Mouse (Mus musculus) T-helper 1 cell (primary cell): ENCODE measurements around the gene Slc24a4.

Source experiments
- in situ Hi-C: fragments of 300-600 bp; cut with MboI, MseI; formaldehyde crosslinking; loops from one replicate; pipeline ENCODE4 v1.15.1; 2025; ENCODE audit warnings: high pct_unique_total_duplicates

Gene Slc24a4

GRCm38 (mm10) chr12:102128081-102128790 lies at the start of gene Slc24a4:
Gene Slc24a4 (plus strand): TSS chr12:102128733.
- in situ Hi-C loops, result no loop called here

DNA sequence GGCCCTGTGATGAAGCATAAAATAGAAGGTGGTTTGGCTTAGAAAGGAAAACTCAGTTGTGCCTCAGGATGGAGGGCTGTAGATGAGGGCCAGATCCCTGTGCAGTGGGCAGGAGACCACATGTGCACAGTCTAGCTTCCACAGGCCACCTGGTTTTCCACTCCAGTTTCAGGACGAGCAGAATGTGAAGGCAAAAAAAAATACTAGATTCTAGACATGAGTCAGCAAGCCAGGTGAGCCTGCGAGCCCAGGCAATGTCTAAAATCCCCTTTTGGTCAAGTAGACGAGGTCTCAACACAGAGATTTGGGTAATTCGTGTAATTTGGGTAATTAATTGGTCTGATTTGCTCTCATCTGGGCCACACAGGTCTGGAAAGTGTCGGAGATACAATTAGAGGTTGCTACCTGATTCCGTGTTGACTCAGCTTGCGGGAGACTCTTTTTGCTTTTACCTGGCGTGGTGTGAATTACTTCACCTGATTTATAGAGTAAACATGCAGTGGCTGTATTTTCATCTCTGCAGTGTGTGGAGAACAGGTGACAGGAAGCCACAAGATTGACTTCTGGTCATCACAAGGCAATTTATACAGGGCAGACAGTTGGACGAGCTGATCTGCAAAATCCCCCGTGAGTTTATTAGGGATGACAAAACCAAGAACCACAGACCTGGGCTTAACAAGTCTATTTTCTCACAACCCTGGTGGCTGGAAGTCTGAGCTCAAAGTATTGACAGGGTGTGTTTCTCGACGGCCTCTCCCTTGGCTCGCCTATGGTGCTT lies 45.7 kb upstream of the Slc24a4 start:
- in situ Hi-C loops, result no loop called here

- in situ Hi-C loops, result no loop called here
Observed at GRCm38 (mm10) chr12:102090535-102090934, 38.0 kb upstream of the Slc24a4 start.

GRCm38 (mm10) chr12:102092342-102093094 lies 36.0 kb upstream of the Slc24a4 start:
- in situ Hi-C loops, result no loop called here

- in situ Hi-C loops, result no loop called here
Observed at GRCm38 (mm10) chr12:102105990-102106389, 22.5 kb upstream of the Slc24a4 start.

GRCm38 (mm10) chr12:102108851-102109250 lies 19.7 kb upstream of the Slc24a4 start:
- in situ Hi-C loops, result no loop called here

DNA sequence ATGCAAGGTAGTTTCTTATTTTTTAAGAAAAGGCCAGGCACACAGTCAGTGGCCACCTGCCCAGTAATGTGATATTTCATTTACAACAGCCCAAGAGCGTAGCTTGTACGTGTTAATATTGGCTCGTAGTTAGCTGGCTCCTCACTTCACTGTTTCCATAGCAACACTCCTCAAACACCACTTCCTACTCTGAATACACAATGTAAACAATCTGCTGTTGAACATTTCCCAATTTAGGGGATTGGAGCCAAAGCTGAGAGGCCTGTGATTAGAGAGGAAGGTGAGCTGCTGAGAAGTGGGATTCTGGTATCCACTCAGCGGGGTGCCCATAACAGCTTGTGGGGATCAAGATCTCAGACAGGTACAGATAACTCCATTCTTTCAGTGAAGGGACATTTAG lies 16.0 kb upstream of the Slc24a4 start:
- in situ Hi-C loops, result loop anchor here (5.0 kb wide), 1 partner anchor 890 kb away; no protein-coding TSS in a partner anchor

DNA sequence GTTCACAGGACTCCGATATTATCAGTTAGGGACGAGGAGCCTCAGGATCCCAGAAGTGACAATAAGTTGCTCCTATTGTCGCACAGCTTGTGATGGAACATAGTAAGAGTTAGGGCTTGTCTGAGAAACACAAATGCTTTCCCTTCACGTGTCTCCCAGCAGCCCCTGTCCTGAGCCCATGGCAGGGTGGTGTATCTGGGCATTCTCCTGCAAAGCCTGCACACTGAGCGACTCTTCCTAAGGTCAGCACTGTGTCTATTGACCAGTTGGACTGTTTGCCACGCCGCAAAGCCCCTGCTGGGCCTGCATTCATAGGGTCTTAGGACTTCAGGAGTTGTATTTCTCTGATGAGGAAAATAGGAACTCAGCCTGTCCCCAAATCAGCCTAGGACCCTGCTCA lies 15.6 kb upstream of the Slc24a4 start:
- in situ Hi-C loops, result loop anchor here (5.0 kb wide), 1 partner anchor 889 kb away; no protein-coding TSS in a partner anchor

GRCm38 (mm10) chr12:102113391-102113790 lies 15.1 kb upstream of the Slc24a4 start:
- in situ Hi-C loops, result loop anchor here (5.0 kb wide), 1 partner anchor 889 kb away; no protein-coding TSS in a partner anchor

DNA sequence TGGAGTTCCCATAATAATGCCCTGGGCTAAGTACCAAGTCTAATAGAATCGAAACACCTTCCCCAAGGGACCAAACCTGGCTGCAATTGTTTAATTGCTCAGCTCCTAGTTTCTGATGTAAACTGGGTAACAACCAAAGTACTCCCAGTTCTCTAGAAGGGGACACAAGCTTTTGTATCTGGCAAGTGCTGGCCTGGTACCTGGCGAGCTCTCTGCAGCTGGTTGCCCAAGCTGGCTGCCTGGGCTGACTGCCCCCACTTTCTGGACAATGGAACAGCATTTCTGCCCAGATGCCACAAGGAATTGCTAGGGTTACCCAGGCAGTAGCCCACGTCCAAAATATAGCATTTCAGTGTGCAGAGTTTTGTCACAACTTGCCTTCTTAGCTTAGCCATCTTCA lies 12.0 kb upstream of the Slc24a4 start:
- in situ Hi-C loops, result no loop called here

- in situ Hi-C loops, result no loop called here
Observed at GRCm38 (mm10) chr12:102118014-102118413, 10.5 kb upstream of the Slc24a4 start.

DNA sequence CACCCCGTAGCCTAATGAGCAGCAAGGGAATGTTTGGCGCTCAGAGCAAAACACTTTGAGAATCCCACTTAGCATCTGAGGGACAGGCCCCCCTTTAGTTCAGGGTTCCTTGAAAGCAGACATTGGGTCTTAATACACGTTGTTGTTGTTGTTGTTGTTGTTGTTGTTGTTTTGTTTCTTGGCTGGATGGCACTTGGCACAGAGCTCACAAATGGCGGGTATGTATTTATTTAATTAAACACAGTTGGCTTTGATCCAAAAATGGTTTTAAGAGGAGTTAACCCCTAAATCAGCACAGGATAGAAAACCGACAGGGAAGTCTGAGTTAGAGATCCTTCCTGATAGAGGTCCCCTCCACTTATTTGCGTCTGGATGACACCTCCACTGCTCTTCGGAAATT lies 932 bp upstream of the Slc24a4 start:
- in situ Hi-C loops, result no loop called here

- in situ Hi-C loops, result no loop called here
Observed at GRCm38 (mm10) chr12:102128791-102129507, 416 bp downstream of the Slc24a4 start.

DNA sequence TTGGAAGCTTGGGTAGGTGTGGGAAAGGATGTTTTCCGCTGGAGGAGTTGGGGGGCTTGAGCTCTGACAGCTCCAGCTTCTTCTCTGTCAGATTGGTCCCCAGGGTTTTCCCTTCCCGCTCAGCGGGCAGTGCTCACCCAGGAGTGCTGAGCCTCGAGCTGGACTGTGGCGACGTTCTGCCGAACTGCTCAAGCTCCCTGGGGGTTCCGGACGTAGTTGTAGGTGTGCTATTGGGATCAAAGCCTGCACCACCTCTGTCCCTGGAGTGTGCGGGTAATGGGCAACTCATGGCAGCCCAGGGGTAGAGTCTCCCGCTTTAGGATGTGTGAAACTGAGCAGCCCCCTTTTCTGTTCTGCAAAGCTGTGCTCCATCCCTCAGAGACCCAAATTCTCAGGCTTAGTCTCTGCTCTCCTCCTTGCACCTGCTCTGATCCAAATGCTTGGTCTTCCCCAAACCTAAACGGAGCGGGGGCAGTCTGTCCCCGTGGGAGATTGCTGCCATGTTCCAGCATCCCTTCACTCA lies 1.0 kb downstream of the Slc24a4 start:
- in situ Hi-C loops, result no loop called here

DNA sequence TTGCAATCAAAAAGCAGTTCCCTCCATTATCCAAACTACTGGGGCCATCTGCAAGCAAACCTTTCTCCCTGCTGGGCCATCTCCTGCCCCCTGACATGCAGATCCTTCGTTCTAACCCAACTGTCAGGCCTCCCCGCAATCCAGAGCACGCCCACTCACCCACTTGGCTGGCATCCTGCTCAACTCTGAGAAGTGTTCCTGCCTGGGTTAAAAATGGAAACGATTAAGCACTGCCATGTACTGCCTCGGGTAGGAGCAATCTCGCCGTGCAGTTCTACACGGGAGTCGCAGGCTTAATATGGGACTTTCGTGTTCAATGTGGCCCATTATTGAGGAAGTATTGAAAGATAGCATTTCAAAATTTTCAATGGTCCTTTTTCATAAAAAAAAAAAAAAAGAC lies 11.2 kb downstream of the Slc24a4 start:
- in situ Hi-C loops, result no loop called here

GRCm38 (mm10) chr12:102141330-102141729 lies 12.8 kb downstream of the Slc24a4 start:
- in situ Hi-C loops, result no loop called here

DNA sequence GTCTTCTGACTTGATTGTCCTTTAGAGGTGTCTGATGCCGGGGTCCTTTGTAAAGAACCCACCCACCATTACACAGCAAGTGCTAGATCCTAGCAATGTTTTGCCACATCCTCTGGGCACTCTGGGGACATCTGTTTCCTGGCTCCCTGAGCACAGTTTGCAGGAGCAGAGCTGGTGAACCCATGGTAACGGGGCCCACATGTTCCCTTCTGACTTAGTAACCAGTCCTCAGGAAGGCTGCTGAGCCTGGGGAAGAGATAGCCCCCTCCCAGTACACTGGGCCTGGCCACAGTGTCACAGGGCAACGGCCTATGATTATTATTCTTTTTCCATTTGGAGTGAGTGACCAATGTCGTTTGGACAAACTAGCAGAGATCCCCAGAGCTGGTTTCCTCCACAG lies 19.1 kb downstream of the Slc24a4 start:
- in situ Hi-C loops, result loop anchor here (5.0 kb wide), 1 partner anchor 50 kb away; no protein-coding TSS in a partner anchor

DNA sequence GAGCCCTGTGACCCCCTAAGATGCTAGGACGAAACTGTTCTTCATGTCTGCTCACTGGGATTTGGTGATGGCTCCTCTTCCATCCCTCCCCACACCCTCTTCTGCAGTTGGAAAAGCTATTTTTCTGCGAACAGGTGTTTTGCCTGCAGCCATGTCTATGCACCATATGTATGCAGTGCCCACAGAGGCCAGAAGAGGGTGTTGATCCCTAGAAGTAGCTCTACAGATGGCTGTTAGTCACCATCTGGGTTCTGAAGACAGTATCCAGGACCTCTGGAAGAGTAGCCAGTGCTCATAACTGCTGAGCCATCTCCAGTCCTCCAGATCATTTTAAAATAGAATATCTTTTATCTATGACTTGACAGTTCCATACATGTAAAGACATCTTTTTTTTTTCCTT lies 20.2 kb downstream of the Slc24a4 start:
- in situ Hi-C loops, result loop anchor here (5.0 kb wide), 1 partner anchor 51 kb away; no protein-coding TSS in a partner anchor

GRCm38 (mm10) chr12:102151185-102151584 lies 22.7 kb downstream of the Slc24a4 start:
- in situ Hi-C loops, result no loop called here

DNA sequence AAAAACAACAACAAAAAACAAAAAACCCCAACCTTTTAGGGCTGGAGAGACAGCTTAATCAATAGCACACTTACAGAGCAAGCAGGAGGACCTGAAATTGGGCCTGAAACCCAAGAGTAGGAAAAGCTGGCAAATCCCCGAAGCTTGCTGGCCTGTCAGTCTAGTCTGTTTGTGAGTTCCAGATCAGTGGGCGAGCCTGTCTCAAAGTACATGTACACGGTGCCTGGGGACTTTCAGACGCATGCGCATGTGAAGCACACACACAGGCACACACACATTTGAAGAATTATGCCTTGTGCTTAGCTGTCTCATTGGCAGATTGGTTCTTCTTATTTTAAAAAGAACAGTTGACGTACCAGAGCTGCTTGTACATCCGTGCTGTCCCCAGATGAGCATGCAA lies 25.3 kb downstream of the Slc24a4 start:
- in situ Hi-C loops, result no loop called here

DNA sequence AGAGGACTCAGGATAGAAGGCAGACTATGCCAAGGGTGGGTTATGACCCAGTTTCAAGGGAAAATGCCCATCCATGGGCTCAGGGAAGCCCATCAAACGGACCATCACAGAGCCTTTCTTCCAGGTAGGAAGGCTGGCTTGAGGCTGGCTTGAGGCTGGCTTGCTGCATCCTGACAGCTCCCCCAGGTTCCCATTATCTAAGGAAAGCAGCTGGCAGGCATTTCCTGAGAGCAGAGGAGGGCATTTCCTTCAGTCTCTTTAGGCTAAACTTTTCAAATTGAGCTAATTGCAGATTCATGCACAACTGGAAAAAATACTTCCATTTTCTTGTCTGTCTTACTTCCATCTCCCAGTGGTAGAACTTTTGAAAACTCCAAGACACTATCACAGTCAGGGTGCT lies 26.3 kb downstream of the Slc24a4 start:
- in situ Hi-C loops, result no loop called here
